Mouse (Mus musculus): ENCODE data around the gene Plxna4.
"Not testable (repeated sequence)": the region's sequence is repeated elsewhere in the genome, so short reads cannot be mapped to it uniquely, and the experiment has no call there.

The Plxna4 gene

GRCm38 (mm10) chr6:32533962-32534740 is 53.8 kb downstream of the Plxna4 start:
- DNase-seq = no peak

GRCm38 (mm10) chr6:32528081-32528570 is 59.9 kb downstream of the Plxna4 start:
- DNase-seq = no peak

- DNase-seq = no peak
Observed at GRCm38 (mm10) chr6:32527518-32527917, 60.5 kb downstream of the Plxna4 start.

- no peak for DNase-seq
Observed at GRCm38 (mm10) chr6:32526762-32527161, 61.2 kb downstream of the Plxna4 start.

- DNase-seq = no peak
Observed at GRCm38 (mm10) chr6:32520097-32520496, 67.9 kb downstream of the Plxna4 start.

GRCm38 (mm10) chr6:32518617-32519016 is 69.4 kb downstream of the Plxna4 start:
- DNase-seq = no peak

- no peak for DNase-seq
Observed at GRCm38 (mm10) chr6:32514096-32514495, 73.9 kb downstream of the Plxna4 start.

- DNase-seq = no peak
Observed at GRCm38 (mm10) chr6:32512010-32512409, 76.0 kb downstream of the Plxna4 start.

GRCm38 (mm10) chr6:32510924-32511323 is 77.1 kb downstream of the Plxna4 start:
- no peak for DNase-seq

GRCm38 (mm10) chr6:32510491-32510890 is 77.5 kb downstream of the Plxna4 start:
- no peak for DNase-seq

- no peak for DNase-seq
Observed at GRCm38 (mm10) chr6:32509046-32509445, 78.9 kb downstream of the Plxna4 start.

- no peak for DNase-seq
Observed at GRCm38 (mm10) chr6:32504963-32505362, 83.0 kb downstream of the Plxna4 start.

- DNase-seq = not testable (repeated sequence)
Observed at GRCm38 (mm10) chr6:32501186-32501585, 86.8 kb downstream of the Plxna4 start.

- no peak for DNase-seq
Observed at GRCm38 (mm10) chr6:32498106-32498505, 89.9 kb downstream of the Plxna4 start.

- peak; percentile 34 for DNase-seq
Observed at GRCm38 (mm10) chr6:32496109-32496508, 91.9 kb downstream of the Plxna4 start.

- DNase-seq = no peak
Observed at GRCm38 (mm10) chr6:32495532-32495931, 92.5 kb downstream of the Plxna4 start.

- no peak for DNase-seq
Observed at GRCm38 (mm10) chr6:32493557-32493956, 94.4 kb downstream of the Plxna4 start.

GRCm38 (mm10) chr6:32487121-32487520 is 100.9 kb downstream of the Plxna4 start:
- DNase-seq = no peak

- DNase-seq = peak; percentile 8
Observed at GRCm38 (mm10) chr6:32482469-32482868, 105.5 kb downstream of the Plxna4 start.

GRCm38 (mm10) chr6:32480741-32481140 is 107.3 kb downstream of the Plxna4 start:
- DNase-seq = no peak

GRCm38 (mm10) chr6:32479765-32480164 is 108.2 kb downstream of the Plxna4 start:
- DNase-seq = no peak

GRCm38 (mm10) chr6:32479193-32479758 is 108.7 kb downstream of the Plxna4 start:
- peak; percentile 63 for DNase-seq

- DNase-seq = no peak
Observed at GRCm38 (mm10) chr6:32475958-32476357, 112.0 kb downstream of the Plxna4 start.

GRCm38 (mm10) chr6:32472062-32472461 is 115.9 kb downstream of the Plxna4 start:
- DNase-seq = no peak

All from retina, postnatal 1 day (tissue).